Mouse (Mus musculus): ENCODE measurements around the gene Tead3. TPM values are rescaled to one million over a fixed set of nuclear protein-coding genes. Genes with fewer than 3 reads are reported as not detected.

The Tead3 gene
- polyA plus RNA-seq, 1 experiment = not detected

DNA sequence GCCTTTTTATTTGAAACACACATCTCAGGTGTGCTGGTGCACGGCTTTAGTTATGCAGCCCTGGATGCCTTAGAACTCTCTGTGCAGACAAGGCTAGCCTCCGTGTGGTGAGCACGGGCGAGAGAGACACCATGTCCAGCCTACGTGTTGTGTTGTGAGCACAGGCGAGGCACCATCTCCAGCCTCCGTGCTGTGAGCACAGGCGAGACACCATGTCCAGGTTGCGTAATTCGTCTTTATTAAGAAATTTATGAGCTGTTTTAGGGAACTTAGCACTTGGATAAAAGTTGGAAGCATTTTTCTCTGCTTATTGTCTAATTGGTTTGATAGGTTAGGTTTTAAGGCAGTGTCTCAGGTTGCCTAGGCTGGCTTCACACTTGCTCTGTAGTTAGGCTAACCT lies 67.4 kb downstream of the Tead3 start:
- H3K27ac ChIP-seq (ENCODE audit: insufficient read depth, low read depth, low read length) = no peak overlapping the region
- H3K4me3 ChIP-seq (ENCODE audit: insufficient read depth, low read length) = no peak overlapping the region
- peaks cover 30% of the 10 kb centered on the region for H3K4me1 ChIP-seq (ENCODE audit: control insufficient read depth, insufficient read depth, low read length)
- TF ChIP-seq CTCF (IDR thresholded peaks at IDR 0.05; ENCODE audit: low read depth, low read length) (no peak), POLR2A (IDR thresholded peaks at IDR 0.05; ENCODE audit: borderline replicate concordance, low read depth, low read length) (0 out of 2 replicates have a peak, but pooled peaks have one; percentile 31)

DNA sequence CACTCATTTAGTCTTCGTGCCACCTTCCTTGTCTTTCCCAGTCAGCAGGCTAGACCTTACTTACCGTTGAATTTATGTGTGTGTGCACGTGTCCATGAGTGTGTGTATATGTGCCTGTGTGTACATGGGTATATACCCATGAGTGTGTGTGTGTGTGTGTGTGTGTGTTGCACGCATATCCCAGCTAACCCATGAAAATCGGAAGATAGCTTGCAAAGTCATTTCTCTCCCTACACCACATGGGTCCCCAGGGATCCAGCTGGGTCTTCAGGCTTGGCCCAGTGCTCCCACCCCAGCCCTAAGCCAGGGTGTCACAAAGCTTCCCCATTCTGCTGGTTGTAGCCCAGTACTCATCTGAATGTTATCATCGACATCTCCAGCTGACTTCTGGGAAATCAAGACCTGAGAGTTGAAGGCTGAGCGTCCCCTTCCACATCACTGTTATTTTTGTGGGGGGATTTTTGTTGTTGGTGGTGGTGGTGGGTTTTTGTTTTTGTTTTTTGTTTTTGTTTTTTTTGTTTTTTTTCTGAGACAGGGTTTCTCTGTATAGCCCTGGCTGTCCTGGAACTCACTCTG lies 68.7 kb downstream of the Tead3 start:
- no peak overlapping the region for H3K4me3 ChIP-seq (ENCODE audit: insufficient read depth, low read length)
- TF ChIP-seq CTCF (IDR thresholded peaks at IDR 0.05; ENCODE audit: low read depth, low read length) (no peak), POLR2A (IDR thresholded peaks at IDR 0.05; ENCODE audit: borderline replicate concordance, low read depth, low read length) (no peak)
- H3K27ac ChIP-seq (ENCODE audit: insufficient read depth, low read depth, low read length) = no peak overlapping the region
- H3K4me1 ChIP-seq (ENCODE audit: control insufficient read depth, insufficient read depth, low read length) = peaks cover 30% of the 10 kb centered on the region

Other genes with a start within 250 kb of the Tead3 start
- 0.11 TPM in 1 of 2 replicates, not detected in the other for gene Scube3, start 208.7 kb downstream of the Tead3 start, polyA plus RNA-seq (2012; ENCODE audit: insufficient read depth, insufficient read length, missing spikeins)
- gene Zfp523, start 173.7 kb downstream of the Tead3 start, polyA plus RNA-seq (2012; ENCODE audit: insufficient read depth, insufficient read length, missing spikeins) = 7.7 and 12.0 TPM in 2 replicates
- gene Def6, start 143.0 kb downstream of the Tead3 start, polyA plus RNA-seq (2012; ENCODE audit: insufficient read depth, insufficient read length, missing spikeins) = 41.4 and 44.7 TPM in 2 replicates
- 29.5 and 30.6 TPM in 2 replicates for gene Ppard, start 118.1 kb downstream of the Tead3 start, polyA plus RNA-seq (2012; ENCODE audit: insufficient read depth, insufficient read length, missing spikeins)
- 24.2 and 32.1 TPM in 2 replicates for gene Fance, start 37.3 kb downstream of the Tead3 start, polyA plus RNA-seq (2012; ENCODE audit: insufficient read depth, insufficient read length, missing spikeins)
- gene Rpl10a, start 22.3 kb downstream of the Tead3 start, polyA plus RNA-seq (2012; ENCODE audit: insufficient read depth, insufficient read length, missing spikeins) = 568 and 618 TPM in 2 replicates
- gene Tulp1, start 14.4 kb upstream of the Tead3 start, polyA plus RNA-seq (2012; ENCODE audit: insufficient read depth, insufficient read length, missing spikeins) = not detected in 2 replicates
- gene Fkbp5, start 166.7 kb upstream of the Tead3 start, polyA plus RNA-seq (2012; ENCODE audit: insufficient read depth, insufficient read length, missing spikeins) = 4.4 and 4.7 TPM in 2 replicates
- not detected in 2 replicates for gene Armc12, start 180.0 kb upstream of the Tead3 start, polyA plus RNA-seq (2012; ENCODE audit: insufficient read depth, insufficient read length, missing spikeins)
- not detected in 2 replicates for gene Clpsl2, start 198.6 kb upstream of the Tead3 start, polyA plus RNA-seq (2012; ENCODE audit: insufficient read depth, insufficient read length, missing spikeins)
- gene Clps, start 209.9 kb upstream of the Tead3 start, polyA plus RNA-seq (2012; ENCODE audit: insufficient read depth, insufficient read length, missing spikeins) = not detected in 2 replicates
- not detected in 2 replicates for gene Lhfpl5, start 224.8 kb upstream of the Tead3 start, polyA plus RNA-seq (2012; ENCODE audit: insufficient read depth, insufficient read length, missing spikeins)

Measured in bone marrow macrophage, adult 2 months (primary cell).